Mouse (Mus musculus) right cerebral cortex, adult 2 months (tissue): Measurements from ENCODE around the gene Uqcrc1.
A peak's percentile ranks its signal among the peaks of the same experiment; 100 is the strongest.

ENCODE experiments used
- DNase-seq, 2 experiments: peaks; one replicate each; pipeline ENCODE4 v3.0.0; 2021 to 2022; ENCODE audit warnings: low spot score in 2 of 2

Uqcrc1 gene

DNA sequence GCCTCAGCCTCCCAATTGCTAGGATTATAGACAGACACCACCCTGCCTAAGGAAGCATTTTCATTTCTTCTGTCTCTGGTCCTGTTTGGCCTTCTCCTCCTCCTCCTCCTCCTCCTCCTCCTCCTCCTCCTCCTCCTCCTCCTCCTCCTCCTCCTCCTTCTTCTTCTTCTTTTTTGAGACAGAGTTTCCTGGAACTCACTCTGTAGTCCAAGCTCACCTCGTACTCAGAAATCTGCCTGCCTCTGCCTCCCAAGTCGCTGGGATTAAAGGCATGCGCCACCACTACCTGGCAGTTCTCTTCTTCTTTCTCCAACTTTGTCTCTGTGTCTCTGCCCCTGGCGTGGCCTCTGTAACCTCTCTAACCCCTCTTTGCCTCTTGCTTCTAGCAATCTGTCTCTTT is 49.3 kb downstream of the Uqcrc1 start, which contains the start of gene Ucn2:
Ucn2 (plus strand) TSS at position 301 of the 400 bp plus-strand sequence.
- DNase-seq, result no peak

DNA sequence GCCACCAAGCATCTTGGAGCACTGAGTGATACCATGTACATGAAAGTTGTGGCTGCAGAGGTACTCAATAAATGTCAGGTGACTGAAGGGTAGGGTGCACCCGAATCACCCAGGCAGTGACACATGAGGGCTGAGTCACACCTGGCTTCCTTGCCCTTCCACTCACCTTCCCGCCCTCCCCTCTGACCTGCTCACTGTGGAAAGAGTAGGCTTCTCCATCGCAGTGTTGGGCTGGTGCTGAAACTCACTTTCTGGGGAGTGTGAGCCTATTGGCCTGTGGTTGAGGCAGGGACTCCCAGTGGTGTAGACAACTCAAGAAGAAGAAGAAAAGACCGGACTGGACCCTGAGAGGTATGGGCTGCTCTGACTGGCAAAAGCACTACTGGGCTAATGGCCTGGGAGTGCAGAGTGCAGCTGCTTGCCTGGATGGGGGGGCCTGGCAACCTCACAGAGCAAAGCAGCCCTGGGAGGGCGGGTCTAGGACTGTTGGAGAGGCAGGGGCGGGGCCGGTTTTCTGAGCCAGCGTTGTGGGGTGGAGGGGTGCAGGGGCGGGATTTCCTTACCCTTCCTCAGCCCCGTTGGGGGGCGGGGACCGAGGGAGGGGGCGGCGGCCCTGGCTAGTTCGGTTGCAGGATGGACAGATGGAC is 51.4 kb downstream of the Uqcrc1 start:
- DNase-seq, result no peak

DNA sequence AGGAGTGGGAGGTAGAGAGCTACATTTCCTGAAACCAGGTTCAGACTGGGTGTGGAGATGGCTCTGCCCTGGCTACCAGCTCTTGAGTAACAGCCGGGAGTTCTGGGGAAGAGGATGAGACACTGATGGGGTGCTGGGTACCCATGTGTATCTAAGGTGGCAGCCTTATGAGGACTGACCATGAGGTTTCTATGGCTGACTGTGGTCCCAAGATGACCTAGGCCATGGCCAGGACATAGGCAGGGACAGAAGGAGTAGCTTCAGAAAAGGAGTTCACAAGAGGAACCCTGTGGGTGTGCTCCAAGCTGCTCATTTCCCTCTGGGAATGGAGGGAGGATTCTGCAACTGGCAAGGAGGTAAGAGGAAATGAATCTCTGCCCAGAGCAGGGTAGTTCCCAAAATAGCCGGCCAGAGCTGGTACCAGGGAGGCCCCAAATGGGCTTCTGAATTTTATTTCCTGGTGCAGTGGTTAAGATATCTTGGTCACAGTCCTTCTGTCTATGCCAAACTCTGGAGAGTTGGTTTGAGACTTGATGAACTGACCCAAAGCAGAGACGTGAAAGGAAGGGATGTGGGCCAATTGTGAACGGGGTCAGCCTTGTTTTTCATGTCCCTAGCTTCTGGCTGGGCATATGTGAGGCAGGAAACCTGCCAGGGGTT is 53.5 kb downstream of the Uqcrc1 start:
- DNase-seq, result no peak

DNA sequence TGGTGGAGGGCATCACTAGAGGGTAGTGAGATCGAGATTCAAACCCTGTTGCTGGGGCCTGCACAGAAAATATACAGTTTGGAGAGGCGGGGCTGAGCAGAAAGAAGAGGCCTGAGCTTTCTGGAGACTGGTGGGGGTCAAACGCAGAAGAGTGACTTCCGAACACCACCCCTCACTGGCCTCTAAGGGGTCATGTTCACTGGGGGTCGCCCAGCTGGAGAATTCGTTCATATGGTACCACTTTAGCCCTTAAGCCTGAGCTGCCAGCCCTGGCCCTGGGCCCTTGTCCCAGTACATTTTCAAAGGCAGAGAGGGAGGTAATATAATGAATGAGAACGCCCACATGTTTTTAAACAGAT is 54.0 kb downstream of the Uqcrc1 start:
- no peak for DNase-seq

DNA sequence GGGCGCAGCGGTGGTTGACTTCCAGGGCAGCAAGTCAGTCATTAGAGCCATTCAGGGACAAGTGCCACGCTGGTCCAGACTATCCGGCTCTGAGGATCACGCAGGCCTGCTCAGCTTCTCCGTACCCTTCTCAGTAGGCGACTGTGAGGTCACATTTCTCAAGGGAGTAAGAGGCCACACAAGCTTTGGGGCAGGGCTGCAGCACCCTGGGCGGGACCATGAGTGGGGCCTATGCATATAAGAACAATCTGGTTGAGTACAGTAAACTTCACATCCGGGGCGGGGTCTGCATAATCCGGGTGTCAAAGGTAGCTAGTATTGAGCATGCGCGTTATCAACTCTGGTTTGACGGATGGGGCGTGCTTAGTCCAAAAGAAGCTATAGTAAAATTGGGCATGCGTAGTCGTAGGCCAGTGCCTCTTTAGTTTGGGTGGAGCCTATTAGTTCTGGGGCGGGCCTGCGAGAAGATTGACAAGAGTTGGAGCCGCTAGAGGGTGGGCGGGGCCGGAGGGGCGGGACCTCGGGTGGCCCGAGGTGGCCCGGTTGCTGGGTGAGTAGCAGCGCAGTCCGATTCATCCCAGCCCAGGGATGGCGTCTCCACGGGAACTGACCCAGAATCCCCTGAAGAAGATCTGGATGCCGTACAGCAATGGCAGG is 55.1 kb downstream of the Uqcrc1 start, which contains the start of gene Pfkfb4:
Pfkfb4 (plus strand) TSS at position 351 of the 657 bp plus-strand sequence.
- DNase-seq, result peak; percentile 90 to 95

DNA sequence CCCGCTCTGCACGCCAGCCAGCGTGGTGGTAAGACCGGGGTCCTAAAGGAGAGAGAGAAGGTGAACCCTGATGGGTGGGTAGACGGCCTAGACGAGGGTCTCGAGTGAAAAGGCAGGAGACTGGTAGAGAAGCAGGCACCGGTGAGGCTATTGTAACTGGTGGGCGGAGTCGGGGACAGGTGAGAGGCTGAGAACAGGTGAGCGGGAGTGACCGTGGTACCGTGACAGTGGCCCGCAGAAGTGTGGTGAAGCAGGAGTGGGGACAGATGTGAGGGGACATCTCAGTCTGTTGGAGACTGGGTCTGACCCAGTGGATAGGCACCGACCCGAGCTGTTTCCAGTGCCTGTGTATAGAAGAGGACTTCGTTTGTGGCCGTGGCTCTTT is 55.6 kb downstream of the Uqcrc1 start:
- peak in 1 of 2 experiments; percentile 25 for DNase-seq

DNA sequence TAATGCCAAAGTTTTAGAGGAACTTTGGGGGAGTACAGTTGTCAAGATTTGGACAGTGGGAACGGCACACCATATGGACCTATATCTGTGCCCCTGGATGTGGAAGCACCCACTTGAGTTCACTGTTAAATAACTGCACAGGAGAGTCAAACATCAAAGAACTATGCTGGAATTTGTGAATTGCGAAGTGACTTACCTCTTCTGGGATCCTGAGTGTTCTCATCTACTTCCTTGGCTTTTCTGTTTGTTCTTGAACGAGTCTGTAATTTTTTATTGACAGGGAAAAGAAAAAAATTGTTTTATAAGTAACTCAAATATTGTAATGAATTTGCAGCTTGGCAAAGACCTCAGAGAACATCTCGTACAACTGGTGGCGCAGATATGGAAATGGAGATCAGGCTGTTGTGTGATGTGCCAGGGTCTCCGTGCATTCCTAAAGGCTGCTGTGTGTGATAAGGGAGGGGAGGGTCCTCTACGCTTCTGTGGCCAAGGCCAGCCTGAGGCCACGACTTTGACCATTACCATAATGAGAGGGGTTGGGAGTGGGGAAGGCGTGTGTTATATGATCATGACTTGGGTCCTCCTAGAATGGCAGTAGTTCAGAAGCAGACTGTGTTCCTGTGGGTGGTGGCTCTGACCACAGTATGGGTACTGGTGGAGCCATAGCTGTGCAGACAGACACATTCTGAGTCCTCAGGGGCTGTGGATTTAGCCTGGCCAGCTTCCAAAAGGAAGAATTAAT is 56.4 kb downstream of the Uqcrc1 start:
- DNase-seq, result no peak

DNA sequence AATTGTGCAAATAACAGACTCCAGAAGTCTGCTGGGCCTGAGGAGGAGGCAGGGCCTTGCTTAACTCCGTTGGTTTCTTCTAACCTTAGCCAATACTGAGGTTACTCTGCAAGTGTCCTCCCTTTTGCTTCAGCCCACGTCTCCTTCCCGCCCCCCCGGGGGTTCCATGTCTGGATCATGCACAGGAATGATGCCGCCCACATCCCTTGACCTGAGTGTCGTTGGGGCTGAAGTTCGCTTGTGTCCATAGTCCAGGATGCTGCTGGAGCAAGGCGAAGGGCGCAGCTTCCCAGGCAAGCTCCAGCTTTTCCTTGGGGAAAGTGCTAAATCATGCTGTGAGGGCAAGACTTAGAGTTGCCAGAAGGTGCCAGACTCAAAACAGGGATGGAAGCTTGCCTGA is 60.0 kb downstream of the Uqcrc1 start:
- no peak for DNase-seq

DNA sequence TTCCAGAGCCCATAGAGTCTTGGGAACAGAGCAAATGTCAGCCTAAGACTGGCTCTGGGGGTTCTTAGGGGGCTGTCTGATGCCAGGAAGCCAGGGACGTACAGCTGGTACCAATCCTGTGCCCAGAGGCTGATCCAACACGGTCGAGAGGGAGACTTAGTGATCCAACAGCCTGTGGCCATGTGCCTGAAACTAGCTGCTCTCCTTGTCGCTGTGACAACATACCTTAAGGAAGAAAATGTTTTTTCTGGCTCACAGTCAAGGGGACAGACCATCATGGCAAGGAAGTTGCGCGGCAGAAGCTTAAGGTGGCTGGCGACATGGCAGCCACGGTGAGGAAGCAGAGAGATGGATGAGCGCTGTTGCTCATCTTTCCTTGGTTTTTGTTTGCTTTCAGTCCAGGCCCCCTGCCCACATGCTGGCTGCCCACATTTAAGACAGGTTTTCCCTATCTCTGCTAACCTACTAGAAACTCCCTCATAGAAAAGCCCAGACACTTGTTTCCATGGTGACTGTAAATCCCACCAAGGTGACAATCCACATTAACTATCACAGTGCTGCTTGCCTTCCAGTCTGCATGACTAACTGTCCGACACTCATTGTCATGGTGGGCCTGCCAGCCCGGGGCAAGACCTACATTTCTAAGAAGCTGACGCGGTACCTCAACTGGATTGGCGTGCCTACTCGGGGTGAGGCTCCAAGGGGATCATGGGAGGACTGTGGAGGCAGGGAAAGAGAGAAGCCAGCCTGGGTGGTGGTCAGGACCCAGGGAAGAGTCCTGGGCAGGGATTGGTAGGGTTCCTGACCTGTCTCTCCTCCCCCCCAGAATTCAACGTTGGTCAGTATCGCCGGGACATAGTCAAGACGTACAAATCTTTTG is 62.1 kb downstream of the Uqcrc1 start:
- DNase-seq, result peak; percentile 29 to 41

DNA sequence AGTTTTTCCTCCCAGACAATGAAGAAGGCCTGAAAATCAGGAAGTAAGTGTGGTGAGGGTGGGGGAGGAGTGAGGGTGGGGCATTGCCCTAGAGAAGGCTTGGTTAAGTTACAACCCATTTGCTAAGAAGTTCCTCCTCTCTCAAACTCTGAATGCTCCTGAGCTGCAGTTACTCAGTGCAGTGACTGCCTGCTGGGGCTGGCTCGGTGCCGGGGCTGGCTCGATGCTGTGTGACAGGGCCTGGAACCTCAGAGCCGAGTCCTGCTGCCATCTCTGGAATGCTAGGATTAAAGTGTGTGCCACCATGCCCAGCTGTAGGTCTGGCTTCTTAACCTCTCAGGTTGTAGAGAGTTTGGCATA is 62.7 kb downstream of the Uqcrc1 start:
- no peak for DNase-seq
